Mouse (Mus musculus) cerebellum, adult 2 months (tissue): Measurements from ENCODE around the gene Os9.

ENCODE experiments used
- CTCF ChIP-seq: fragments of 200-500 bp; IDR thresholded peaks from 2 replicates; pipeline ENCODE4 v1.5.1; 2011; ENCODE audit warnings: low read depth, mild to moderate bottlenecking, control low read depth, low read length, moderate library complexity, borderline replicate concordance; ENCODE audit not compliant: insufficient read depth
- POLR2A ChIP-seq: fragments of 200-500 bp; IDR thresholded peaks from 2 replicates; pipeline ENCODE4 v1.6.1; 2011; ENCODE audit warnings: low read length, control low read depth, borderline replicate concordance; ENCODE audit not compliant: insufficient read depth

- TF ChIP-seq CTCF (no peak), POLR2A (no peak)
Observed at GRCm38 (mm10) chr10:127056490-127056889, 64.4 kb downstream of the Os9 start.
